Mouse (Mus musculus) CH12.LX (cell line): Measurements from ENCODE around the gene Lpcat1. TPM values are rescaled to one million over a fixed set of nuclear protein-coding genes. Genes with fewer than 3 reads are reported as not detected.

Experiments
- DNase-seq: peaks from one replicate; pipeline ENCODE4 v3.0.0-alpha.2; 2013; ENCODE audit errors: extremely low read depth
- H3K27ac ChIP-seq: 2 replicates; pipeline ENCODE4 v1.5.1; 2012; ENCODE audit warnings: low read depth, mild to moderate bottlenecking, control low read depth, moderate library complexity; ENCODE audit not compliant: insufficient read depth
- H3K27me3 ChIP-seq: replicated peaks from 2 replicates; pipeline ENCODE3; 2012; ENCODE audit warnings: inconsistent platforms
- H3K36me3 ChIP-seq, 2 experiments: replicated peaks in 1 of 2; 2 replicates each; pipeline versions ENCODE3 to v1.6.1; 2012; ENCODE audit warnings: inconsistent platforms in 1 of 2, low read length in 1 of 2, mild to moderate bottlenecking in 1 of 2, mixed read lengths in 1 of 2, moderate library complexity in 1 of 2; ENCODE audit not compliant: control insufficient read depth in 1 of 2, insufficient read depth in 1 of 2
- H3K4me1 ChIP-seq, 2 experiments: 2 replicates each; pipeline ENCODE4 v1.6.1; 2012; ENCODE audit warnings: inconsistent platforms in 1 of 2, moderate library complexity in 1 of 2; ENCODE audit not compliant: insufficient read depth in 2 of 2, control insufficient read depth in 1 of 2
- H3K4me2 ChIP-seq: 2 replicates; pipeline ENCODE4 v1.6.1; 2012; ENCODE audit warnings: low read depth, mild to moderate bottlenecking, control low read depth; ENCODE audit not compliant: poor library complexity, insufficient read depth, severe bottlenecking
- H3K4me3 ChIP-seq, 3 experiments: fragments of 150-350 bp in 1 of 3; sonication (generic) in 1 of 3; replicated peaks in 1 of 3; 2 replicates each; pipeline versions ENCODE3 to v1.5.1; 2011 to 2012; ENCODE audit warnings: low read depth in 2 of 3, low read length in 2 of 3, mild to moderate bottlenecking in 2 of 3, moderate library complexity in 2 of 3, control low read depth in 1 of 3, improper control_type of control experiment in 1 of 3, inconsistent platforms in 1 of 3, mixed read lengths in 1 of 3; ENCODE audit not compliant: poor library complexity in 1 of 3
- H3K79me2 ChIP-seq: replicated peaks from 2 replicates; pipeline ENCODE4 v1.6.1; 2012; ENCODE audit warnings: mild to moderate bottlenecking, moderate library complexity; ENCODE audit not compliant: control insufficient read depth, poor library complexity, insufficient read depth, severe bottlenecking; ENCODE audit errors: extremely low read depth
- H3K9ac ChIP-seq: 2 replicates; pipeline ENCODE4 v1.6.1; 2012; ENCODE audit warnings: low read depth, mild to moderate bottlenecking, control low read depth, moderate library complexity; ENCODE audit not compliant: insufficient read depth
- H3K9me3 ChIP-seq: replicated peaks from 2 replicates; pipeline ENCODE3; 2012; ENCODE audit warnings: low read length, inconsistent platforms, mixed read lengths
- BHLHE40 ChIP-seq: IDR thresholded peaks from 2 replicates; pipeline ENCODE4 v1.6.1; 2011; ENCODE audit warnings: mild to moderate bottlenecking, low read depth, low read length, improper control_type of control experiment
- CTCF ChIP-seq, 2 experiments: IDR thresholded peaks in 1 of 2; conservative IDR thresholded peaks in 1 of 2; 2 replicates each; pipeline ENCODE4 v1.5.1; 2011 to 2012; ENCODE audit warnings: low read depth in 2 of 2, low read length in 2 of 2, improper control_type of control experiment in 1 of 2, inconsistent platforms in 1 of 2, mild to moderate bottlenecking in 1 of 2, moderate library complexity in 1 of 2
- E2F4 ChIP-seq: IDR thresholded peaks from 2 replicates; pipeline ENCODE4 v1.6.1; 2011; ENCODE audit warnings: low read depth, low read length, improper control_type of control experiment; ENCODE audit not compliant: insufficient replicate concordance
- ELF1 ChIP-seq: IDR thresholded peaks from 2 replicates; pipeline ENCODE4 v1.6.1; 2014; ENCODE audit warnings: low read depth, mild to moderate bottlenecking, inconsistent platforms, low read length, improper control_type of control experiment
- EP300 ChIP-seq: IDR thresholded peaks from 2 replicates; pipeline ENCODE4 v1.6.1; 2011; ENCODE audit warnings: low read length, improper control_type of control experiment
- ETS1 ChIP-seq: conservative IDR thresholded peaks from 2 replicates; pipeline ENCODE4 v1.6.1; 2012; ENCODE audit warnings: low read depth, mild to moderate bottlenecking, inconsistent platforms, low read length, improper control_type of control experiment, moderate library complexity
- GABPA ChIP-seq: IDR thresholded peaks from 2 replicates; pipeline ENCODE4 v1.6.1; 2012; ENCODE audit warnings: low read depth, low read length, improper control_type of control experiment, inconsistent platforms; ENCODE audit not compliant: insufficient replicate concordance
- IRF4 ChIP-seq: IDR thresholded peaks from 2 replicates; pipeline ENCODE4 v1.6.1; 2014; ENCODE audit warnings: low read depth, mild to moderate bottlenecking, inconsistent platforms, low read length, improper control_type of control experiment
- JUN ChIP-seq: IDR thresholded peaks from 2 replicates; pipeline ENCODE4 v1.6.1; 2011; ENCODE audit warnings: low read depth, mild to moderate bottlenecking, low read length, improper control_type of control experiment, moderate library complexity; ENCODE audit not compliant: insufficient read depth
- MAFK ChIP-seq: IDR thresholded peaks from 2 replicates; pipeline ENCODE4 v1.6.1; 2011; ENCODE audit warnings: low read length, improper control_type of control experiment; ENCODE audit not compliant: insufficient replicate concordance
- MEF2A ChIP-seq: IDR thresholded peaks from 2 replicates; pipeline ENCODE4 v1.6.1; 2014; ENCODE audit warnings: low read depth, mild to moderate bottlenecking, inconsistent platforms, low read length, improper control_type of control experiment, borderline replicate concordance
- MXI1 ChIP-seq: IDR thresholded peaks from 2 replicates; pipeline ENCODE4 v1.6.1; 2011; ENCODE audit warnings: mild to moderate bottlenecking, low read depth, low read length, improper control_type of control experiment
- MYC ChIP-seq: IDR thresholded peaks from 2 replicates; pipeline ENCODE4 v1.6.1; 2011; ENCODE audit warnings: low read depth, mild to moderate bottlenecking, improper control_type of control experiment, low read length
- NRF1 ChIP-seq: IDR thresholded peaks from 2 replicates; pipeline ENCODE4 v1.6.1; 2014; ENCODE audit warnings: low read depth, mild to moderate bottlenecking, inconsistent platforms, low read length, improper control_type of control experiment, moderate library complexity
- PAX5 ChIP-seq: IDR thresholded peaks from 2 replicates; pipeline ENCODE4 v1.6.1; 2012; ENCODE audit warnings: low read length, inconsistent platforms, mixed read lengths
- RAD21 ChIP-seq: IDR thresholded peaks from 2 replicates; pipeline ENCODE4 v1.6.1; 2011; ENCODE audit warnings: low read depth, mild to moderate bottlenecking, low read length, improper control_type of control experiment, moderate library complexity
- SIN3A ChIP-seq: IDR thresholded peaks from 2 replicates; pipeline ENCODE4 v1.6.1; 2012; ENCODE audit warnings: low read length, improper control_type of control experiment, inconsistent platforms
- SMC3 ChIP-seq: IDR thresholded peaks from 2 replicates; pipeline ENCODE4 v1.6.1; 2011; ENCODE audit warnings: low read depth, low read length, improper control_type of control experiment
- USF1 ChIP-seq: IDR thresholded peaks from 2 replicates; pipeline ENCODE4 v1.6.1; 2014; ENCODE audit warnings: low read depth, mild to moderate bottlenecking, inconsistent platforms, low read length, improper control_type of control experiment
- ZKSCAN1 ChIP-seq: IDR thresholded peaks from 2 replicates; pipeline ENCODE4 v1.6.1; 2012; ENCODE audit warnings: low read depth, inconsistent platforms, low read length, improper control_type of control experiment, borderline replicate concordance
- dilution Hi-C: fragments of 300-500 bp; cut with MboI; formaldehyde crosslinking; loops from 2 replicates; pipeline ENCODE4 v1.14.3; 2020; ENCODE audit warnings: low sequenced_read_pairs; ENCODE audit not compliant: extremely low pct_unique_long_range_greater_than_20kb, extremely low pct_ligation_motif_present
- in situ Hi-C: fragments of 300-500 bp; cut with MboI; formaldehyde crosslinking; loops from 3 replicates; pipeline ENCODE4 v1.14.3; 2019; ENCODE audit warnings: low sequenced_read_pairs, low pct_ligation_motif_present, low pct_unique_long_range_greater_than_20kb, mixed read lengths
- polyA plus RNA-seq: library from polyadenylated mRNA; unstranded; fragments of >175 nt; gene quantifications from 2 replicates; pipeline ENCODE4 v1.2.1, GENCODE M21; 2012; ENCODE audit warnings: low read depth; ENCODE audit not compliant: insufficient read length
- total RNA-seq, 2 experiments: library from RNA; depleted of rRNA; stranded (reverse); fragments of 300-350 nt in 1 of 2; fragments of >200 nt in 1 of 2; gene quantifications; 2 replicates each; pipeline ENCODE4 v1.2.3; 2012 to 2014

Lpcat1 gene
- total and polyA plus RNA-seq, 3 experiments: 22.6 to 36.9 (median 36.2) TPM

DNA sequence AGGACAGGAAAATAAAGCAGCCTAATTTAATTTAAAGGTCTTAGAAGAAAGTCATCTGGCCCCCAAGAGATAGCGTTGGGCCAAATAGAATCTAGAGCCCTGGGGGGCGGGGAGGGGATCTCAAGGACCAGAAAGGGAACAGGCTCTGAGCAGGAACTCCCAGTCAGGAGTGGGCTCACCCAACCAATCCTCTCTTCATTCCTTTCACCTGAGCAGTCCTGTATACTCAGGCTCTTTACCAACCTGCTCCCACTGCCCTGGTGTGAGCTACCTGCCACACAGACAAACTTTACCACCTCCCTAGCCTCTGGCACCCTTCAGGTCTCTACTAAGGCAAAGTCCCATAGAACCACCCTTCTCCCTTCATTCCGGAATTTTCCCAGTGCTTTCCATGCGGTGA lies 44.0 kb upstream of the Lpcat1 start:
- Histone ChIP-seq H3K36me3 (no peaks in the 10 kb centered on the region), H3K79me2 (no peaks in the 10 kb centered on the region), H3K27me3 (peaks cover 11% of the 10 kb centered on the region), H3K9me3 (no peaks in the 10 kb centered on the region), H3K4me2 (no peak overlapping the region), H3K4me3 (no peak overlapping the region), H3K4me1 (peaks cover 0 to under 1% of the 10 kb centered on the region in 2 experiments; a peak in 1 of 4 replicates), H3K27ac (no peak overlapping the region)
- in situ Hi-C loops: loop anchor here (10.0 kb wide), 1 partner anchor 182 kb away; the partner anchor contains the start of gene Clptm1l
- dilution Hi-C loops: no loop called here
- DNase-seq: no peak
- TF ChIP-seq E2F4 (no peak), MYC (no peak)
- TF ChIP-seq, all 38 proteins: peak for 0
- no peak overlapping the region for H3K9ac ChIP-seq

DNA sequence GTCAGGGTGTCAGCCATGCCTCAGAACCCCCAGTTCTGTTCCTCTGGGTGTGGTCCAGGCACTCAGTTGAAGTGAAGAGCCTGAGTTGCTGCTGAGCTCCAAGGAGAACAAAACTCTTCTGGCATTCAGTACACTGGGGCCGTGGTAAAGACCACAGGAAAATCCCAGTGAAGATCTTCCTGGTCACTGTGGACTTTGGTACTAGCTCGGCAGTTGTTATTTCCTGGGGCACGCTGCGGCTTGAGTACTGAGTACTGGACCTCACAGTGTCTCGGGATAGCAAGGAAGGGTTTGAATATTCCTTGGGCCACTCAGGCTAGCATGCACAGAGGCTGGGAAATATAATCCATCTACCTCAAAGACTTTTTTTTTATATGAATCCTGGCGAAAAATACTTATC lies 42.0 kb upstream of the Lpcat1 start:
- H3K36me3 ChIP-seq: no peaks in the 10 kb centered on the region
- TF ChIP-seq MEF2A (no peak), MXI1 (no peak), PAX5 (no peak), JUN (no peak), NRF1 (no peak), GABPA (no peak), MAFK (no peak), USF1 (no peak)
- H3K9me3 ChIP-seq: no peaks in the 10 kb centered on the region
- no peak overlapping the region for H3K4me3 ChIP-seq
- no peak overlapping the region for H3K27ac ChIP-seq
- H3K27me3 ChIP-seq: peaks cover 7% of the 10 kb centered on the region
- H3K9ac ChIP-seq: no peak overlapping the region
- in situ Hi-C loops: loop anchor here (10.0 kb wide), 1 partner anchor 180 kb away; the partner anchor contains the start of gene Clptm1l
- dilution Hi-C loops: no loop called here
- H3K4me2 ChIP-seq: no peak overlapping the region
- no peaks in the 10 kb centered on the region for H3K79me2 ChIP-seq
- no peak for DNase-seq
- H3K4me1 ChIP-seq: no peaks in the 10 kb centered on the region

DNA sequence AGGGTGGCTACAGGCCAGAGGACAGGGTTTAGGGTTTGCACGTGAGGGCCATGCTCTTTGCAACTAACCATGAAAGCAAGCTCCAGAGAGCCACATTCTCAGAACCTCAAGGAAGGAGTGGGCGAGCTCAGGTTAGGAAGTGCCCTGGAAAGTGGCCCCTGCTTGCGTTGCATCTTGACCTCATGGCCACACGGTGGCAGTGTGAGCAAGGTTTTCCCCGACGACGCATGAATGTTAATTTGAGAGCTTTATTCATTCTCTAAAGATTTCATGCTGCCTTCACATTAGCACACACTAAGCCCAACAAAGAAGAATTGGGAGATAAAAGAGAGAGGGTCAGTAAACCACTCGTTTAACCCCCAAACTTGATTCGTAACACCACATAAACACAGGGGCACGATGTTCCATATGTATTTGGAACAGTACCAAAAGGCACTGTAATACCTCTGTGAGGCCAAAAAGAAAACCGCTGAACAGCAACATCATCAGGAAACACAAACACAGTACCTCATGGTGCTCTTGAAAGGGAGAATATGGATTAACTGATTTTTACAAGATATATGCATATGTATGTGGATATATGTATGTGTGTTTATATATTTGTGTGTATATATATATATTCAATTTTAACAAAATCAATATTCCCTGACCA lies 41.0 kb upstream of the Lpcat1 start:
- DNase-seq: peak; percentile 65

More for the DNA sequence above, 41.0 kb upstream of the Lpcat1 start:
- in situ Hi-C loops (loop anchor here (10.0 kb wide), 1 partner anchor 179 kb away; the partner anchor contains the start of gene Clptm1l), dilution Hi-C loops (no loop called here)
- no peak overlapping the region for H3K9ac ChIP-seq
- H3K36me3 ChIP-seq: no peaks in the 10 kb centered on the region
- no peak overlapping the region for H3K4me2 ChIP-seq
- no peaks in the 10 kb centered on the region for H3K9me3 ChIP-seq
- H3K4me1 ChIP-seq: no peaks in the 10 kb centered on the region
- TF ChIP-seq IRF4 (no peak), SIN3A (no peak), SMC3 (peak; percentile 92), BHLHE40 (no peak), GABPA (no peak), CTCF (conservative IDR thresholded peaks at IDR 0.05 in 1 of 2, IDR thresholded peaks at IDR 0.05 in 1 of 2; ENCODE audit: low read depth in 2 of 2, low read length in 2 of 2) (peak; percentile 67 to 94), ZKSCAN1 (no peak), EP300 (no peak), ETS1 (no peak), RAD21 (peak; percentile 93), ELF1 (0 out of 2 replicates have a peak, but pooled peaks have one; percentile 19), MEF2A (no peak)
- H3K4me3 ChIP-seq: no peak overlapping the region
- H3K27ac ChIP-seq: no peak overlapping the region
- H3K27me3 ChIP-seq: peaks cover 7% of the 10 kb centered on the region
- no peaks in the 10 kb centered on the region for H3K79me2 ChIP-seq
